Mouse (Mus musculus): ENCODE measurements around the gene Gli3.

Gene Gli3

DNA sequence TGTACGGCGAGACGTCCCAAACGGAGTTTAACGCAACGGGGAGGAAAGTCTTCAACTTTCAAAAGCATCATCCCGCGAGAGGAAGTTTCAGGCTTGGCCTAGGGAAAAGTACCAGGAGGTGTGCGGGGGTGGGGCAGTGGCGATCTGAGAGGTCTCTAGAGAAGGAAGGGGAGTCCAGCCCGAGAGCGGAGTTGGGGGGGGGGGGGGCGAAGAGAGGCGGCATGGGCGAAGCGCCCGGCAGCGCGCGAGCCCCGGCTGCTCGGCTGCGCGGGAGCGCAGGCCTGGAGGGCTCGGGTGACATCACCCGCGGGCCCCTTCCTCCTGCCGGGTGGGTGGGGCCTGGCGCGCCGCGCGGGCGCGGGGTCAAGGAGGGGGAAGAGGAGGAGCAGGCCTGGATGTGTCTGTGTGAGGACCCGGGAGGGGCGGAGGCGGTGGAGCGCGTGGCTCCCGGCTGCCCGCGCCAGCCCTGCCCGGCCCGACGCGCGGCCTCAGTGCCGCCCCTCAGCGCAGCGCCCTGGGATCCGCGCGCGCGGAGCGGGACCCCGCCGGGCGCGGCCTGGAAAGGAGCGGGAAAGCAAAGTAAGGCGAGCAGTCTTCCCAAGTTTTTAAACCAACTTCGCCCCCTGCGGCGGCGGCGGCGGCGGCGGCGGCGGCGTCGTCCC lies at the start of gene Gli3:
TSS of gene Gli3 (plus strand) at position 406 of the 662 bp plus-strand sequence.
- DNase-seq (ENCODE audit: low read depth, low spot score) = no peak

DNA sequence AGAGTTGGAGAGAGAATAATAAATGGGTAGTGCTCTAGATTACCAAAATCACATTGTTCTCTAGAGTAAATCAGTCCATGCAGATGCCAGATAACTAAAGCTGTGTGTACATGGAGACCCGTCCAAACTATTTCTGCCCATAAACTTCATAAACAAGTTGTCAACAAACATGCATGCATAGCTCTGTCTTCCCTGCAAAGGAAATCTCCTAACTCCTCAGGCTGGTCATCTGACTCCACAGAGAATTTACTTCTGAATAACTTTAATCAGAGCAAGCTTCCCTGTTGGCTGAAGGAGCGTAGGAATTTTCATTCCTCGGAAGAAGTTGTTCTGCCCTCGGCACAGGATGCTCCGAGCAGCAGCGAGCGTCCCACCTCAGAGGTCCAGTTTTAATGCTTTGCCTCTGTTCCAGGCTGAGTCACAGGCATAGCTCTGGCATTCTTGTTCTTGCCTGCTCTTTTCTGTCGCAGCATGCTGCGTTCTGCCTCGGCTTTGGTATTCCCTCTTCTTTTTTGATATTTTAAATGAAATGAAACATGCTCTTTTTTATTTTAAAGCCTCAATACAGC lies 41.8 kb upstream of the Gli3 start:
- DNase-seq (ENCODE audit: low read depth, low spot score) = no peak

DNA sequence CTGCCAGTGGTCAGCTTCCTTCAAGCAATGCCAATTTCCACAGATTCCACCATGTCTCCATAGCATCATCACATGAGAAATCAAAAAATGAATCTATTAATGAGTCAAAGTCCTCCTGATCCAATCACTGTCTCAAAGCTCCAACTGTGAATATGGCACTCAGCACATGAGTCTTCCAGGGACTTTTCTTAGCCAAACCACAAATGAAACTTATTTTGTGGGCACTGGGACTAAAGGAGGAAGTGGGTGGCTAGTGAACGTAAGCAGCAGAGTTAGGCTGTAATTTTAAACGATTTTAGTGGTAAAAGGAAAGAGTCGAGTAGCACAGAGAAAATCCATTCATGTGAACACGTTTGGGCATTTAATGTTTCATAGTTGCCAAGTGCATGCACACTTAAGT lies 21.0 kb upstream of the Gli3 start:
- DNase-seq (ENCODE audit: low read depth, low spot score) = no peak

- DNase-seq (ENCODE audit: low read depth, low spot score) = no peak
Observed at GRCm38 (mm10) chr13:15444312-15444711, 18.7 kb upstream of the Gli3 start.

- DNase-seq (ENCODE audit: low read depth, low spot score) = no peak
Observed at GRCm38 (mm10) chr13:15445591-15445990, 17.4 kb upstream of the Gli3 start.

DNA sequence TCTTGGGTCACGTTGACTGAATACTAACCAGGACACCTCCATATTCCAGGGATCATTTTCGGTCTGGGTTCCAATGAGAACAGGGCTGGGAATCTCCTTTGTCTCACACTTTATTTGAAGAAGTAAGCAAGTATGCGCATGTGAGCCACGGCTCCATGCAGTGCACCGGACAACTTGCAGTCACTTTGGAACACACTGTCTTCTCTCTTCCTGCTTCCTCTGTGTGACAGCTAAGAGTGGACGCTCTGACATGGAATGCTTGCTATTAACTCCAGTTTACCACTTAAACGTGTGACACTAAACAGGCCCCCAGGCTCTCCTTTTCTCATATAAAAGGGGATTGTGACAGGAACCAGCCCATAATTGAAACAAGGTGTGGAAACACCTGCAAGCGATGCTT lies 17.0 kb upstream of the Gli3 start:
- no peak for DNase-seq (ENCODE audit: low read depth, low spot score)

GRCm38 (mm10) chr13:15446782-15447564 lies 16.1 kb upstream of the Gli3 start:
- DNase-seq (ENCODE audit: low read depth, low spot score) = no peak

GRCm38 (mm10) chr13:15450941-15451340 lies 12.1 kb upstream of the Gli3 start:
- no peak for DNase-seq (ENCODE audit: low read depth, low spot score)

- DNase-seq (ENCODE audit: low read depth, low spot score) = no peak
Observed at GRCm38 (mm10) chr13:15457841-15458240, 5.2 kb upstream of the Gli3 start.

GRCm38 (mm10) chr13:15461926-15462325 lies 1.1 kb upstream of the Gli3 start:
- DNase-seq (ENCODE audit: low read depth, low spot score) = no peak

DNA sequence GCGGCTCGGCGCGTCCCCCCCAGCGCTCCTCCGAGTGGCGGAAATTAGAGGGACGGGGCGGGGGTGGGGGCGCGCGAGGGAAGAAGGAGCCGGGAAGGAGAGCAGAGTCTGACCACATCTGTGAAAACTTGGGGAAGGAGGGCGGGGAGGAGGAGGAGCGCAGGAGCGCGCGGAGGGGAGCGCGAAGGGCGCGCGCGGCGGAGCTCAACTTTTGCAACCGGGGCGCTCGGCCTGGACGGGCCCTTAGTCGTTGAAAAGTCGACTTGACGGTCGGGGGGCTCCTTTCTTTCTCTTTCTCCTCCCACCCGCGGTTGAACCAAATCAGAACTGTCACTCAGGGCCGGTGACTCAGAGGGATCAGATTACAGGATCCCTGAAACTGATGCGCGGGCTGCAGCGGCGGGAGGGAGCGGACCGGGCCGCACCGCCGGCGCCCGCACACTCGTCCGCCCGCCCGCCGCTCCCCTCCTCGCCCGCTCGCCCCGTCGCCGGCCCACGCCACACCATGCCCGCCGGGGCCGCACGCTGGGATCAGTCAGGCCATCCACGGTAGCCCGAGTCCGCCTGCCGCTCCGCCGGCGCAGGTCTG lies 551 bp downstream of the Gli3 start:
- no peak for DNase-seq (ENCODE audit: low read depth, low spot score)

GRCm38 (mm10) chr13:15464081-15464526 lies 1.1 kb downstream of the Gli3 start:
- no peak for DNase-seq (ENCODE audit: low read depth, low spot score)

GRCm38 (mm10) chr13:15464741-15465250 lies 1.8 kb downstream of the Gli3 start:
- no peak for DNase-seq (ENCODE audit: low read depth, low spot score)

- DNase-seq (ENCODE audit: low read depth, low spot score) = no peak
Observed at GRCm38 (mm10) chr13:15466496-15466895, 3.5 kb downstream of the Gli3 start.

DNA sequence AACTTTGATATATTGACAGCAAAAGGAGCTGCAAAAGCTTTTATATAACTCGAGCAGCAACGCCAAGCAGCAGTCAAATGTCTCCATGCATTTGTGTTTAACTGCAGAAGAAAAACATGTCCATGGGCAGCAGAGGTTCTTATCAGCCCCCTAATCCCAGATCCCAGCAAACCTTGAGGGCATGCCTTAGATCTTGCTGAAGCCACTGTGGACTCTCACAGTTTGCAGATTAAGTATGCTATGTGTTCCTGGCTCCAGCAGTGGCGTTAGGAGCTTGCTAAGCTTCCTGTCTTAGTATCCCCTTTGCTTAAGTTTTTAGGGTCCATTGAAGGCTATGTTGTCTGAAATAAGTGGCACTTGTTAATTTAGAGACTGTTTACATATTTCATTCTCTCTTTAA lies 4.4 kb downstream of the Gli3 start:
- no peak for DNase-seq (ENCODE audit: low read depth, low spot score)

DNA sequence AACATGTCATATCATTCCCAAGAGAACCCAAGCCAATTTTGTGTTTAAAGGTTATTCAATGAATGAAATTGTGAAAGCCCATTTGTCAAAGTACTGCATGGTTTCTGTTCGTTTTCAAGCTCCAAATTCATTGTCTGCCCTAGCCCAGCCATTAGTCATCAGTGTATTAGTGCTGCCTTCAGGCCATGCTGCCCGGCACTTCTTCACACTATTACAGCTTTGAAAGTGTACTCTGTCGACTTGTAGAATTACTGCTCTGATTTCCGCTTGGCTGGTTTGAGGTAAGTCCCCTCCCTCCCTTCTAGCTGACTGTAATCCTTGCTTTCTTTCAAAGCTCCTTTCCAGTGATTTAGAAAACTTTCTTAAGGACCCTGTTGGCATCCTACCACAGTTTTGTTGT lies 5.4 kb downstream of the Gli3 start:
- no peak for DNase-seq (ENCODE audit: low read depth, low spot score)

DNA sequence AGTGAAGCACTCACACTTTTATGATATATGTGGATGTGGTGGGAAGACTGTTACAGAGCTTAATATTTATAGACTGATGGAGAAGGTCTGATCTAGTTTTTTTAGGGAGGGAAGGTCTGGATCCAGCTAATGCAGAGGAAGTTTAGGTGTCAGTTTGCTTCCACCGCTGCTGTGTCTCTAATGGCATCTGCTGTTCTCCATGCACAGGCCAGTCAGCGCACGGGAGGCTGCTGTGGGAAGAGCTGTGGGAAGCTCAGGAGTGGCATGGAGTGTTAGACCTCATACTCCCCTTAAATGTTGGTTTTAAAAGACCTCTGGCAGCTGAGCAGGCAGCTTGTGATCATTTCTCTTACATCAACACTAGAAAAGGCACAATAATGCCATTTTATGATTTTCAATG lies 7.0 kb downstream of the Gli3 start:
- no peak for DNase-seq (ENCODE audit: low read depth, low spot score)

DNA sequence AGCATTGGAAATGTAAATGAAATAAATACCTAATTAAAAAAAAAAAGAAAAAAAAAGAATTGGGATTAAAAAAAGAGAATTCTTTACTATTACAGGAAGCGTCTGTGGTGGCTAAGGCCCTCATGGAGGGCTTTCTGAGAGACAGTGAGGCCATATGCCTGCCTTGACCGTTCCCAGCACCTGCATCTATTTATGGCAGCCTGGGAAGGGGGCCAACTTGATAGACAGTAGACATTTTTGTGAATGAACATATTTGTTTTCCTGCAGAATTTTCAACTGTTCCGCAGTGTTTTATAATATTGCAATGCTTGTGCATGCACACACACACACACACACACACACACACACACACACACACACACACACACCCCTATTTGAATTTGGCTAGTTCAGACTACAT lies 9.7 kb downstream of the Gli3 start:
- no peak for DNase-seq (ENCODE audit: low read depth, low spot score)

GRCm38 (mm10) chr13:15474393-15474792 lies 11.4 kb downstream of the Gli3 start:
- no peak for DNase-seq (ENCODE audit: low read depth, low spot score)

DNA sequence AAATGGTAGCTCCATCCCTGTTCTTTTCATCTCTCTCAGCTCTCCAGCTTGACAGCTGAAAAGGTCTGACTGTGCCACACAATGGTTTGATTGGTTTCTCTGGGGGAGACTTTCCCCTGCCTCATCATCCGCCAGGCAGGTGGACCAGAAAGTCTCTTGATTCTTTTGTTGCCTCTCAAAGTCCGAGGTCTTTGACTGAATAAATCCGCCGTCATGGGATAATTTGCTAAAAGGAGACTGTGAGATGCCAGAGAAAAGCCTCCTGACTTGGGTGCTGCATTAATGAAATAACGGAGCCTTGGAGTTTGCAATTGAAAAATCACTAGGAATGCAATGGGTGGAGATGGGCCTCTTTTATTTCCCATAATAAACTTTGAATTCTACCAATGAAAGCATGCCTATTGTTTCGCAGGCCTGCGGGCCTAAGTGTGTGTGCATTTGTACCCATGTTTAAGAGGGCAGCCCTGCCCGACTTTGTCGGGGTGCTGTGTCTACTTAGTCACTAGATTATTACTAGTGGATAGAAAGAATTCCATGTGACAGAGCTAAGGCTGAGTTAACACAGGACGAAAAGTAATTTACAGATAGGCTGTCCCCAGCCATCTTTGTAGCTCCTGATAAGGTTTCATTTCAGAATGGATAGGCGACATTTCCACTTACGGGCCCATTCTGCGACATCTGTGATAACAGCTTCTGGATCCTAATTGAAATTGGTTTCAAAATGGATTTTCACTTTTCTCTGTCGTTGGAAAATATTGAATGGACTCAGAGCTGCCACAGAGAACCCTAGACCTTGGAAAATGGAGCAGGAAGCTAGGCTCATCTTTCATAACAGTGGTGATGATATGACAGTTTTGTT lies 23.2 kb downstream of the Gli3 start:
- DNase-seq (ENCODE audit: low read depth, low spot score) = no peak

GRCm38 (mm10) chr13:15487334-15487733 lies 24.3 kb downstream of the Gli3 start:
- no peak for DNase-seq (ENCODE audit: low read depth, low spot score)
